ENCODE assay signal across 10 mouse cellular contexts in the genomic region with DNA sequence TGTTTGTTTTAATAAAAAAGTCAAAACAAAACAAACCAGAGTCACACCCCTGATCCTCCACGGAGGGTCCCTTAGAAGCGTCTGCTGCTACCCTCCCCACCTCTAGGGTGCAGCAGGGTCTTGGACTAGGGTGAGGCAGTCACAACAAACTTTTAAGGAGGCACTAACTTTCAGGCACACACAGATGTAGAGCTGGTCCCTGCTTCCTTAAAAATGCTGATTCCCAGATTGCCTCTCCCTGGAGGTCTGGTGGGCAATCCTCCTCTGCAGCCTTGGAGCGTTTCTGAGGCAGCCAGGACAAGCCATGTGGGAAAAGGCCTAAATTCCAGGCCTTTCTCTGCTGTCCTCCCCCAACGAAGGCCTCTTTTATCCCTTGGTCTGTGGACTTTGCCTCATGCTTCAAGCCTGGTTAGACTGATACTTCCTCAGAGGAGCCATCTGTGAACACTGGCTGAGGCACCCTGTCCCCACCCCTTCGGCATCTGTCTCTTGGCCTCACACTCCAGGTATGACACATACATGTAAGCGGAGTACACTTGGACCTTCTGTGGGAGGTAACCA. TPM values are rescaled to one million over a fixed set of nuclear protein-coding genes. Genes with fewer than 3 reads are reported as not detected.
DNase-seq lines count a peak whose midpoint lies in the region; ATAC-seq and TF ChIP-seq lines count a peak whose summit lies in the region.
"Had no signal": no experiment of that assay in that cellular context is flagged by ENCODE, and none has a peak within 500 bp of the region (broad histone marks: within the 10 kb centered on the region; RNA-seq: fewer than 3 reads in every experiment).

No protein-coding gene starts in this region.

- TF ChIP-seq POLR2A in ES-Bruce4 (IDR thresholded peaks at IDR 0.05; ENCODE audit: insufficient read depth, low read length): no peak

- H3K4me3 ChIP-seq in ES-Bruce4 (ENCODE audit: low read depth, low read length): peak overlapping the region; percentile 1; the same call in 1 of the 2 replicates
- no peak overlapping the region for H3K4me3 ChIP-seq in heart, embryonic 13.5 days
- H3K4me3 ChIP-seq in midbrain, embryonic 16.5 days (ENCODE audit: low read depth, low read length): no peak overlapping the region

- 0 out of 2 replicates have a peak, but pooled peaks have one; percentile 29 for TF ChIP-seq EP300 in ES-Bruce4 (IDR thresholded peaks at IDR 0.05; ENCODE audit: insufficient read depth, low read depth, low read length)

- peak overlapping the region; percentile 39 for H3K27ac ChIP-seq in ES-Bruce4 (ENCODE audit: insufficient read depth, low read length)
- H3K27ac ChIP-seq in heart, embryonic 13.5 days (replicated peaks): peak overlapping the region; percentile 66; the same call in 1 of the 2 replicates
- no peak overlapping the region for H3K27ac ChIP-seq in midbrain, embryonic 16.5 days (ENCODE audit: low read length)

- no peaks in the 10 kb centered on the region for H3K27me3 ChIP-seq in ES-Bruce4 (ENCODE audit: control insufficient read depth, insufficient read depth, low read length, poor library complexity, severe bottlenecking)
- H3K27me3 ChIP-seq in heart, embryonic 13.5 days (replicated peaks): no peaks in the 10 kb centered on the region
- peaks cover 32% of the 10 kb centered on the region for H3K27me3 ChIP-seq in midbrain, embryonic 16.5 days (ENCODE audit: control insufficient read depth, insufficient read depth, low read depth, low read length)

- H3K9ac ChIP-seq in ES-Bruce4 (ENCODE audit: low read depth, poor library complexity, severe bottlenecking): peak overlapping the region; percentile 17; the same call in 1 of the 2 replicates
- H3K9ac ChIP-seq in heart, embryonic 13.5 days: no peak overlapping the region
- H3K9ac ChIP-seq in midbrain, embryonic 16.5 days (ENCODE audit: low read depth, low read length): no peak overlapping the region

- 39% methylated on average over 6 of the region's 6 CpGs for WGBS in heart, embryonic 13.5 days
- 47% methylated on average over 6 of the region's 6 CpGs for WGBS in midbrain, embryonic 16.5 days

- H3K4me2 ChIP-seq in heart, embryonic 13.5 days: peak overlapping the region; percentile 42; the same call in 1 of the 2 replicates
- no peak overlapping the region for H3K4me2 ChIP-seq in midbrain, embryonic 16.5 days (ENCODE audit: low read length)

- no peak for ATAC-seq in heart, embryonic 13.5 days (ENCODE audit: extremely low read depth, insufficient number of reproducible peaks, low FRiP score, low TSS enrichment)
- ATAC-seq in midbrain, embryonic 16.5 days: no peak

- intact Hi-C loops in gastrocnemius, postnatal 14 days (cut with DNase I; ENCODE audit: low total_unique reads): loop anchor here (5.0 kb wide), 1 partner anchor 93 kb away; no protein-coding TSS in a partner anchor

- peak; percentile 70 for TF ChIP-seq CTCF in ES-Bruce4 (IDR thresholded peaks at IDR 0.05; ENCODE audit: low read depth, low read length)

- H3K4me1 ChIP-seq in ES-Bruce4 (ENCODE audit: control insufficient read depth, insufficient read depth, low read length): peaks cover 10% of the 10 kb centered on the region
- H3K4me1 ChIP-seq in heart, embryonic 13.5 days: peaks cover 53% of the 10 kb centered on the region
- H3K4me1 ChIP-seq in midbrain, embryonic 16.5 days (ENCODE audit: control insufficient read depth, insufficient read depth, low read length): peaks cover 13% of the 10 kb centered on the region

- H3K36me3 ChIP-seq in ES-Bruce4 (ENCODE audit: control insufficient read depth, insufficient read depth, low read length, poor library complexity, severe bottlenecking): no peaks in the 10 kb centered on the region
- H3K36me3 ChIP-seq in heart, embryonic 13.5 days: no peaks in the 10 kb centered on the region
- H3K36me3 ChIP-seq in midbrain, embryonic 16.5 days (ENCODE audit: control insufficient read depth, insufficient read depth, low read length): no peaks in the 10 kb centered on the region

- DNase-seq in gastrocnemius, postnatal 25 days: peak; percentile 54
- DNase-seq in gastrocnemius, postnatal 14 days: no peak
- peak; percentile 59 for DNase-seq in lung, postnatal 4 days
- no peak for DNase-seq in layer of hippocampus, postnatal 36 days
- no peak for DNase-seq in cerebellum, postnatal 14 days

- H3K9me3 ChIP-seq in ES-Bruce4 (replicated peaks; ENCODE audit: control insufficient read depth, insufficient read depth, low read length, poor library complexity, severe bottlenecking): no peaks in the 10 kb centered on the region
- H3K9me3 ChIP-seq in heart, embryonic 13.5 days: no peaks in the 10 kb centered on the region
- no peaks in the 10 kb centered on the region for H3K9me3 ChIP-seq in midbrain, embryonic 16.5 days (replicated peaks; ENCODE audit: control insufficient read depth, low read length, poor library complexity, severe bottlenecking)

RNA-seq across cellular contexts. Expression of gene Irf1, which starts 10.9 kb away (rescaled TPM):
- 1 to 10 TPM; 5.1 to 9.1 TPM for total RNA-seq in gastrocnemius, postnatal 25 days (2021)
- 1 to 10 TPM; 8.7 to 9.1 TPM for total RNA-seq in gastrocnemius, postnatal 14 days (2021)
- 75.7 and 90.3 TPM in 2 replicates for polyA plus RNA-seq in ES-Bruce4 (2011; ENCODE audit: insufficient read depth, insufficient read length, low read depth, missing spikeins)
- 8.6 and 10.0 TPM in 2 replicates for polyA plus RNA-seq in heart, embryonic 13.5 days (2015; fragmentation: Nextera tagmentation; extraction: Ambion mirVana)
- total RNA-seq in layer of hippocampus, postnatal 36 days (2021): 1 to 10 TPM; 7.4 to 7.5 TPM
- 2.0 and 2.2 TPM in 2 replicates for polyA plus RNA-seq in midbrain, embryonic 16.5 days (2015; fragmentation: Nextera tagmentation; extraction: Ambion mirVana)

RNA-seq across cellular contexts. Expression of gene Gm17334, which starts 14.1 kb away (rescaled TPM):
- not detected for total RNA-seq in gastrocnemius, postnatal 25 days (2021)
- under 1 TPM; 0.23 to 0.33 TPM for total RNA-seq in gastrocnemius, postnatal 14 days (2021)
- not detected in 2 replicates for polyA plus RNA-seq in ES-Bruce4 (2011; ENCODE audit: insufficient read depth, insufficient read length, low read depth, missing spikeins)
- polyA plus RNA-seq in heart, embryonic 13.5 days (2015; fragmentation: Nextera tagmentation; extraction: Ambion mirVana): 0.21 TPM in 1 of 2 replicates, not detected in the other
- total RNA-seq in layer of hippocampus, postnatal 36 days (2021): 1 to 10 TPM; 1.0 TPM
- not detected in 2 replicates for polyA plus RNA-seq in midbrain, embryonic 16.5 days (2015; fragmentation: Nextera tagmentation; extraction: Ambion mirVana)
- total RNA-seq: heart, postnatal 14 days had no signal
- polyA plus RNA-seq: neural tube, embryonic 11.5 days had no signal

RNA-seq across cellular contexts. Expression of gene Il5, which starts 38.3 kb away (rescaled TPM):
- not detected for total RNA-seq in gastrocnemius, postnatal 25 days (2021)
- not detected for total RNA-seq in gastrocnemius, postnatal 14 days (2021)
- not detected in 2 replicates for polyA plus RNA-seq in ES-Bruce4 (2011; ENCODE audit: insufficient read depth, insufficient read length, low read depth, missing spikeins)
- polyA plus RNA-seq in heart, embryonic 13.5 days (2015; fragmentation: Nextera tagmentation; extraction: Ambion mirVana): not detected in 2 replicates
- not detected for total RNA-seq in layer of hippocampus, postnatal 36 days (2021)
- polyA plus RNA-seq in midbrain, embryonic 16.5 days (2015; fragmentation: Nextera tagmentation; extraction: Ambion mirVana): not detected in 2 replicates
- total RNA-seq: heart, postnatal 14 days had no signal
- polyA plus RNA-seq: neural tube, embryonic 11.5 days had no signal

RNA-seq across cellular contexts. Expression of gene Rad50, which starts 51.8 kb away (rescaled TPM):
- total RNA-seq in gastrocnemius, postnatal 25 days (2021): 1 to 10 TPM; 4.9 to 5.1 TPM
- 1 to 10 TPM; 5.2 to 6.7 TPM for total RNA-seq in gastrocnemius, postnatal 14 days (2021)
- polyA plus RNA-seq in ES-Bruce4 (2011; ENCODE audit: insufficient read depth, insufficient read length, low read depth, missing spikeins): 64.8 and 73.2 TPM in 2 replicates
- 19.1 and 20.3 TPM in 2 replicates for polyA plus RNA-seq in heart, embryonic 13.5 days (2015; fragmentation: Nextera tagmentation; extraction: Ambion mirVana)
- 10 to 100 TPM; 11.0 to 11.4 TPM for total RNA-seq in layer of hippocampus, postnatal 36 days (2021)
- polyA plus RNA-seq in midbrain, embryonic 16.5 days (2015; fragmentation: Nextera tagmentation; extraction: Ambion mirVana): 11.0 and 11.7 TPM in 2 replicates

Comparison
In these comparisons a context has a peak if more than half of its experiments do, and no peak if none do; other contexts are left out.
1. DNase-seq: peak in gastrocnemius, postnatal 25 days (single experiment) and lung, postnatal 4 days (2 of 2); none in gastrocnemius, postnatal 14 days (single experiment), layer of hippocampus, postnatal 36 days (0 of 2) and cerebellum, postnatal 14 days (0 of 2).